Mouse (Mus musculus): ENCODE data around the gene Cnot2. TPM values are rescaled to one million over a fixed set of nuclear protein-coding genes. Genes with fewer than 3 reads are reported as not detected.

The Cnot2 gene
- total RNA-seq, 2 experiments from 2014 or later = 31.2 to 33.9 TPM

Small RNA genes lying within 50 kb of the gene (microRNA-seq; reads per million reads assigned to microRNA genes)
- not detected for gene Gm25190

Other genes with a start within 250 kb of the Cnot2 start
- gene Kcnmb4, start 107.6 kb downstream of the Cnot2 start, total RNA-seq (2021) = not detected

Measured in gastrocnemius, adult 18-20 months (tissue).